Mouse (Mus musculus): ENCODE measurements at regions not wholly inside any gene's neighbourhood (a gene's known extent, or its start where the extent isn't known, plus 50 kb on each side); places are given as distances from the start of the nearest gene placed in this dataset.

DNA sequence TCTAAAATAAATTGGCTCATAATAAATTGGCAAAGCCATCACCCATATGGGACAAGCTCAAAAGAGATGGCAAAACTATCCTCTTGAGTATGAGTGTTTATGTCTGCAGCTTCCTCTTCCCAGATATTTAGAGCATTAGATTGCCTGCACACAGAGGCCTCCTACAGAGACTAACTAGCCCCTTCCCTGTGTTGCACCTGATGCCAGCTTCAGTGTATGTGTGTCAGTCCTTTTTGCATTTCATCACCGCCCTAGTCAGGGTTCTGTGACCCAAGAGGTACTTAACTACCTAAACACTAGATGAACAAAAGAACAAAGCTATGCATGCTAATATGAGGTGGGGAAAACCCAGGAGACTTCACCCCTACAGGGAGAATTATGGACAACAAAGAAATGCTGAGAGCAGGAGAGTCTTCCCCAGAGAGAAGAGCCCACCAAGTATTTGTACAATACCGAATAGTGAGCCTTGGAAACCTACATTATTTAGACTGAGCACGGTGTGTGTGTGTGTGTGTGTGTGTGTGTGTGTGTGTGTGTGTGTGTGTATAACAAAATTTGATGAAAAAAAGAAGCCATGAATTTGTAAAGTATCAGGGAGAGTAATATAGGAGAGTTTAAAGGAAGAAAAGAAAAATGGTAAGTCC, 62.5 kb downstream of the Speer2 start:
- no peak for DNase-seq (ENCODE audit: low spot score in 2 of 2)
- intact Hi-C loops (cut with DNase I), result no loop called here

DNA sequence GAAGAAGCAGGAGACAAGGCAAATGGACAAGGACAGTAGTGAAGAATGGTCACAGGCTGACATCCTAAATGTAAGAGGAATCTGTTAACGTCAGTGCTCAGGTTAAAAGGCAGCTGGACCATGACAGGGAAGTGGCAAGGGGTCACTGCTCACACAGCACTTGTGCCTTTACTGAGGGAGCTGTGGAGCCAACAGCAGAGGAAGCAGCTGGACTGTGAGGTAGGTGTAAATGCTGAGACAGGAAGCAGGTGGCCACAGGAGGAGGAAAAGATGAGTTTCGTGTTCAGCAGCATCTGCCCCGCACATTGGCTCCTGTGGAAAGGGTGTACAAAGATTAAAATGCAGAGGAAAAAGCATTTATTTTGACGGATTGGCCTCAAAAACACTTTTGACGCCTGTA, 67.2 kb downstream of the Speer2 start:
- no peak for DNase-seq (ENCODE audit: low spot score in 2 of 2)
- intact Hi-C loops (cut with DNase I), result no loop called here

DNA sequence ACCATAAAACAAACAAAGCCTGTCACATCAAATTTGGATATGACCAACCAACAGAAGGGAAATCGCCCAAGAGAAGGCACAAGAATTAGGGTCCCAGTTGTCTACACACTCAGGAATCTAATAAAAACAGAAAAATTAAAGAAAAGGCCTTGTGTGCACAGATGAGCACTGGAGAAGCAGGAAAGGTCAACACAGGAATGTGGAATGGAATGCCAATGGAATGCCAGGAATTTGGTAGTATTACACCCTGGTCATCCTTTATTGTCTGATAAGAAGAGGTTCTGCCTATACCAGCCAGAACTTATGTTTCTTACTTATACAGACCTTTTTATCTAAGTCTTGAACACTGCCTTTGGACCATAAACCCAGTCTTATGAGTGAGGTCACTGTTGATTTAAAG, 72.9 kb downstream of the Speer2 start:
- no peak for DNase-seq (ENCODE audit: low spot score in 2 of 2)
- intact Hi-C loops (cut with DNase I), result no loop called here

DNA sequence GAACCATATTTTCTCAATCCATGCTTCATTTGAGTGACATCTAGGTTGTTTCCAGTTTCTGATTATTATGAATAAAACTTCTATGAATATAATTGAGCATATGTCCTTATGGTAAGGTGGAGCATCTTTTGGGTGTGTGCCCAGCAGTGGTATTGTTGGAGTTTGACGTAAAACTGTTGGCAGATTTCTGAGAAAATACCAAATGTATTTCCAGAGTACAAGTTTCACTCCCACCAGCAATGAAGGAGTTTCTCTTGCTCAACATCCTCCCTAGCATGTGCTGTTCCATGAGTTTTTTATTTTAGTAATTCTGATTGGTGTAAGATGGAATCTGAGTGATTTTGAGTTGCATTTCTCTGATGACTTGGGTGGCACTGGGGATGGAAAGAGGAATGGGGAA, 92.8 kb downstream of the Speer2 start:
- intact Hi-C loops (cut with DNase I), result no loop called here
- peak; percentile 10 to 22 for DNase-seq (ENCODE audit: low spot score in 2 of 2)
